In genomic region chr10:37138778-37139442, GRCm38 (mm10) we compare ENCODE assay signal across 8 mouse cellular contexts. TPM values are rescaled to one million over a fixed set of nuclear protein-coding genes. Genes with fewer than 3 reads are reported as not detected.
DNase-seq lines count a peak whose midpoint lies in the region; ATAC-seq lines count a peak whose summit lies in the region.

Gene Marcks, minus strand, starts transcription at chr10:37138920.

- peaks cover 15% of the 10 kb centered on the region for H3K4me1 ChIP-seq in forebrain, embryonic 12.5 days
- H3K4me1 ChIP-seq in heart, embryonic 16.5 days (ENCODE audit: control insufficient read depth, insufficient read depth, low read length), result peaks cover 6% of the 10 kb centered on the region
- peaks cover 45% of the 10 kb centered on the region for H3K4me1 ChIP-seq in liver, embryonic 13.5 days (replicated peaks)
- H3K4me1 ChIP-seq in stomach, embryonic 15.5 days, result no peaks in the 10 kb centered on the region

- ATAC-seq in CD4-positive, CD25-positive, alpha-beta regulatory T cell, adult 4 months, result peak; percentile 54
- ATAC-seq in forebrain, embryonic 12.5 days (ENCODE audit: low FRiP score), result peak; percentile 72
- peak; percentile 67 for ATAC-seq in heart, embryonic 16.5 days (replicated peaks; ENCODE audit: extremely low read depth, insufficient read depth, low FRiP score)
- peak; percentile 64 for ATAC-seq in liver, embryonic 13.5 days (ENCODE audit: low read depth)
- peak; percentile 47; the same call in 1 of the 2 replicates for ATAC-seq in stomach, embryonic 15.5 days (ENCODE audit: insufficient read depth, low FRiP score, low read depth)

- H3K27me3 ChIP-seq in forebrain, embryonic 12.5 days, result no peaks in the 10 kb centered on the region
- no peaks in the 10 kb centered on the region for H3K27me3 ChIP-seq in heart, embryonic 16.5 days (ENCODE audit: control insufficient read depth, insufficient read depth, low read length)
- peaks cover 79% of the 10 kb centered on the region for H3K27me3 ChIP-seq in liver, embryonic 13.5 days
- H3K27me3 ChIP-seq in stomach, embryonic 15.5 days (replicated peaks), result no peaks in the 10 kb centered on the region

- peak within 1 kb of the TSS; percentile 98 for H3K4me3 ChIP-seq in forebrain, embryonic 12.5 days (replicated peaks)
- peak within 1 kb of the TSS; percentile 99 for H3K4me3 ChIP-seq in heart, embryonic 16.5 days (ENCODE audit: low read length)
- H3K4me3 ChIP-seq in liver, embryonic 13.5 days (replicated peaks), result peak within 1 kb of the TSS; percentile 67
- H3K4me3 ChIP-seq in stomach, embryonic 15.5 days (replicated peaks), result peak within 1 kb of the TSS; percentile 72

- H3K4me2 ChIP-seq in forebrain, embryonic 12.5 days, result peak within 1 kb of the TSS; percentile 73
- H3K4me2 ChIP-seq in heart, embryonic 16.5 days (ENCODE audit: low read depth, low read length), result peak within 1 kb of the TSS; percentile 97
- H3K4me2 ChIP-seq in liver, embryonic 13.5 days, result peak within 1 kb of the TSS; percentile 84
- H3K4me2 ChIP-seq in stomach, embryonic 15.5 days, result peak within 1 kb of the TSS; percentile 89

- WGBS in forebrain, embryonic 12.5 days, result under 1% methylated on average over 39 of the region's 39 CpGs
- WGBS in heart, embryonic 16.5 days, result under 1% methylated on average over 39 of the region's 39 CpGs
- WGBS in liver, embryonic 13.5 days (ENCODE audit: insufficient replicate concordance), result under 1% methylated on average over 39 of the region's 39 CpGs
- under 1% methylated on average over 39 of the region's 39 CpGs for WGBS in stomach, embryonic 15.5 days

- DNase-seq in brain, embryonic 18.5 days (ENCODE audit: low read depth, low spot score), result peak; percentile 89
- peak; percentile 89 to 90 for DNase-seq in kidney, postnatal 25 days
- DNase-seq in liver, embryonic 13.5 days, result peak; percentile 67
- peak; percentile 89 for DNase-seq in neural tube, embryonic 10.5 days (ENCODE audit: extremely low spot score, low spot score)

- H3K36me3 ChIP-seq in forebrain, embryonic 12.5 days (replicated peaks), result peaks cover 21% of the 10 kb centered on the region
- H3K36me3 ChIP-seq in heart, embryonic 16.5 days (ENCODE audit: control insufficient read depth, insufficient read depth), result peaks cover 6% of the 10 kb centered on the region; the same call in 1 of the 2 replicates
- H3K36me3 ChIP-seq in liver, embryonic 13.5 days, result no peaks in the 10 kb centered on the region; the same call in 1 of the 2 replicates
- H3K36me3 ChIP-seq in stomach, embryonic 15.5 days, result no peaks in the 10 kb centered on the region

- H3K9ac ChIP-seq in forebrain, embryonic 12.5 days, result peak within 1 kb of the TSS; percentile 100
- H3K9ac ChIP-seq in heart, embryonic 16.5 days (ENCODE audit: low read length), result peak within 1 kb of the TSS; percentile 99
- H3K9ac ChIP-seq in liver, embryonic 13.5 days, result peak within 1 kb of the TSS; percentile 79
- H3K9ac ChIP-seq in stomach, embryonic 15.5 days, result peak within 1 kb of the TSS; percentile 87

- no peaks in the 10 kb centered on the region for H3K9me3 ChIP-seq in forebrain, embryonic 12.5 days
- H3K9me3 ChIP-seq in heart, embryonic 16.5 days (replicated peaks; ENCODE audit: control insufficient read depth, low read length), result no peaks in the 10 kb centered on the region
- no peaks in the 10 kb centered on the region for H3K9me3 ChIP-seq in liver, embryonic 13.5 days (replicated peaks)
- no peaks in the 10 kb centered on the region for H3K9me3 ChIP-seq in stomach, embryonic 15.5 days

- H3K27ac ChIP-seq in forebrain, embryonic 12.5 days, result peak within 1 kb of the TSS; percentile 100
- peak within 1 kb of the TSS; percentile 98 for H3K27ac ChIP-seq in heart, embryonic 16.5 days (ENCODE audit: low read length)
- peak within 1 kb of the TSS; percentile 85 for H3K27ac ChIP-seq in liver, embryonic 13.5 days
- H3K27ac ChIP-seq in stomach, embryonic 15.5 days, result peak within 1 kb of the TSS; percentile 95

RNA-seq across cellular contexts. Expression of gene Marcks, which starts in this region (rescaled TPM):
- polyA plus RNA-seq in CD4-positive, CD25-positive, alpha-beta regulatory T cell, adult 4 months (2017; shearing (Covaris generic)), result 1 to 10 TPM in 1 of 2 experiments, under 1 TPM in 1; 0.54 to 1.1 TPM
- 291 and 320 TPM in 2 replicates for polyA plus RNA-seq in forebrain, embryonic 12.5 days (2016; fragmentation: Nextera tagmentation; extraction: Ambion mirVana)
- 37.6 and 42.2 TPM in 2 replicates for polyA plus RNA-seq in heart, embryonic 16.5 days (2015; fragmentation: Nextera tagmentation; extraction: Ambion mirVana)
- 20.8 and 21.3 TPM in 2 replicates for polyA plus RNA-seq in liver, embryonic 13.5 days (2015; fragmentation: Nextera tagmentation; extraction: Ambion mirVana)
- polyA plus RNA-seq in stomach, embryonic 15.5 days (2015; fragmentation: Nextera tagmentation; extraction: Ambion mirVana), result 103 and 105 TPM in 2 replicates

Comparison
In these comparisons a context has a peak if more than half of its experiments do, and no peak if none do; other contexts are left out.
1. Peak in every context shown above with its lines: DNase-seq, ATAC-seq, H3K4me3 ChIP-seq and H3K27ac ChIP-seq.
2. RNA of gene Marcks (polyA plus RNA-seq): 291 to 320 TPM in forebrain, embryonic 12.5 days, 103 to 105 TPM in stomach, embryonic 15.5 days, 37.6 to 42.2 TPM in heart, embryonic 16.5 days and 20.8 to 21.3 TPM in liver, embryonic 13.5 days; 0.54 to 1.1 TPM in CD4-positive, CD25-positive, alpha-beta regulatory T cell, adult 4 months; every median in the first group is over 10 times any median in the second.